Mouse (Mus musculus): ENCODE results near the gene Itgav. TPM values are rescaled to one million over a fixed set of nuclear protein-coding genes. Genes with fewer than 3 reads are reported as not detected.

Gene Itgav
- polyA plus RNA-seq, 1 experiment from 2014 or later: 75.3 TPM

DNA sequence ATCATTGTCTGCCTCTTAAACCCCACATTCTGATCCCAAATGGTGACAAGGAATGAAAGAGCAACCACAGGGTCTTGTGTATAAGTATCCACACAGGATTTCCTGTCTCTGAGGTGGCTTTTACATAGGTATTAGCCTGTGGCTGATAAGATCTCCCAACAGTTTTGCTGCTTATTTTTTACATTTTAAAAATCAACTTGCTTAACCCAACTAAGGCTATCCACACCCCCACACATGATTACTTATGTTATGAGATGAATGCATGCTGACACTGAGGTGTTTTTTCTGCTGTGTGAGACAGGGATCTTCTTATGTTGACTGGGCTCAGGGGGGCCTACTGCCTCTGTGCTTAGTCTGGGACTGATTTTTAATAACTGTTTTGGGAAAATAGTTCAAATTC is 1.3 kb upstream of the Itgav start:
- H3K4me2 ChIP-seq (ENCODE audit: low read depth, low read length): peak overlapping the region; percentile 82; the same call in 1 of the 2 replicates
- no peak overlapping the region for H3K9ac ChIP-seq (ENCODE audit: low read length)

DNA sequence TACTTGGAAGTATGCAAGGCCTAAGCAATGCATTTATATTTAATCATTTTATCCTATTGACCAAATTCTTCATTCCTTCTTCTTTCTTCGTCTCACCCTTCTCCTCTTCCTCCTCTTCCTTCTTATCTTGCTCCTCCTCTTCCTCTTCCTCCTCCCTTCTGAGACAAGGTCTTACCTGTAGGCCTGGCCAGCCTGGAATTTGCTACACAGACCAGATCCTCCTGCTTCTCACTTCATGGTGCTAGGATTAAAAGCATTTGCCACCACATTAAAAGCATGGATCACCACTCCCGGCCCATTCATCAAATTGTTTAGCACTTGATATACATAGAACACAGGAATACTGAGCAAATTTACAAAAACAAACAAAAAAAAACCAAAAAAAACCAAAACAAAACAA is 851 bp upstream of the Itgav start:
- Histone ChIP-seq H3K4me1 (replicated peaks; ENCODE audit: control insufficient read depth, insufficient read depth, low read length) (peaks cover 20% of the 10 kb centered on the region), H3K27ac (ENCODE audit: low read length) (peak overlapping the region; percentile 93), H3K36me3 (ENCODE audit: control insufficient read depth, insufficient read depth, low read length) (no peaks in the 10 kb centered on the region), H3K27me3 (ENCODE audit: control insufficient read depth, insufficient read depth, low read depth, low read length) (no peaks in the 10 kb centered on the region), H3K4me3 (ENCODE audit: low read length) (peak overlapping the region; percentile 80), H3K9ac (ENCODE audit: low read length) (peak overlapping the region; percentile 93), H3K4me2 (ENCODE audit: low read depth, low read length) (peak overlapping the region; percentile 82), H3K9me3 (ENCODE audit: control insufficient read depth, low read length) (no peaks in the 10 kb centered on the region)
- no peak for ATAC-seq (ENCODE audit: low read depth)
- WGBS: 39% methylated on average over 2 of the region's 2 CpGs

More for the DNA sequence above, 1.3 kb upstream of the Itgav start:
- Histone ChIP-seq H3K27ac (ENCODE audit: low read length) (peak overlapping the region; percentile 93; the same call in 1 of the 2 replicates), H3K36me3 (ENCODE audit: control insufficient read depth, insufficient read depth, low read length) (no peaks in the 10 kb centered on the region), H3K4me1 (replicated peaks; ENCODE audit: control insufficient read depth, insufficient read depth, low read length) (peaks cover 20% of the 10 kb centered on the region), H3K27me3 (ENCODE audit: control insufficient read depth, insufficient read depth, low read depth, low read length) (no peaks in the 10 kb centered on the region), H3K4me3 (ENCODE audit: low read length) (no peak overlapping the region), H3K9me3 (ENCODE audit: control insufficient read depth, low read length) (no peaks in the 10 kb centered on the region)
- no peak for ATAC-seq (ENCODE audit: low read depth)

DNA sequence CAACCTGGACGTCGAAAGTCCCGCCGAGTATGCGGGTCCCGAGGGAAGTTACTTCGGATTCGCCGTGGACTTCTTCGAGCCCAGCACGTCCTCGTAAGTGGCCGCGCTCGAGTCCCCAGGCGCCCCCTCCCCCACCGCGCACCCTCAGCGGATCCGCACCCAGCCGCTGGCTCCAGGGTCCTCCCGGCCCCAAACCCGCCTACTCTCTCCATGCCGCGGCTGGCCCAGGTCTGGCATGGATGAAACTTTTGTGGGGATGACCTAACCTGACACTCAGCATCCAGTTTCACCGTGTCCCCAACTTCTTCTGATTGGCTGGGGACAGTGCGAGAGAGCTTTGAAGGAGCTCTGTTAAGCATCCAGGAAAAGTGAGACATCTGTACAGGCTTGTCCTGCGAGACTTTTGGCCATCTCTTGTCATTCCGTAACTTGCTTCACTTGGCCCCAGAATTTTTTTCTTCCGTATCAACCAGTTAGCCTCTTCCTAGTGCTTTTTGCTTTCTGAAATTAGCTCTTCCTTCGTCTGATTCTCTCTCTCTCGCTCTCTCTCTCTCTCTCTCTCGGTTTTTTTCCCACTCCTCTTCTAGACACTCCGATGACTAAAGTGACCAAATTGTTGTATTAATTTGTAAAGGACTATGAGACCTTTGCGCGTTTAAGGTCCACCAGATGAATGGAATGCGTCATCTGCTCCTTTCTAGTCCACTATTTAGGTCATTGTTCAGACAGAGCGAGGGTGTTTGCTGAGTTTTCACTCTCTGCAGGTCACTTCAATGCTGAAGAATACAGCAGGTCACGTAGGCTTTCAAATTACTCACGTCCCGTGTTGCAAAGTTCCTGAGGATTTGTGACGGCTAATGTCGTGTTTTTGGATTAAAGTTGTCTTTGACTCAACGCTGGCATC is 882 bp downstream of the Itgav start:
- H3K4me3 ChIP-seq (ENCODE audit: low read length): peak overlapping the region; percentile 80
- H3K4me2 ChIP-seq (ENCODE audit: low read depth, low read length): peak overlapping the region; percentile 82
- H3K36me3 ChIP-seq (ENCODE audit: control insufficient read depth, insufficient read depth, low read length): no peaks in the 10 kb centered on the region
- peak overlapping the region; percentile 93 for H3K27ac ChIP-seq (ENCODE audit: low read length)
- peak overlapping the region; percentile 93 for H3K9ac ChIP-seq (ENCODE audit: low read length)
- ATAC-seq (ENCODE audit: low read depth): peak; percentile 66
- 2% methylated on average over 44 of the region's 44 CpGs for WGBS
- peaks cover 34% of the 10 kb centered on the region for H3K4me1 ChIP-seq (replicated peaks; ENCODE audit: control insufficient read depth, insufficient read depth, low read length)
- no peaks in the 10 kb centered on the region for H3K27me3 ChIP-seq (ENCODE audit: control insufficient read depth, insufficient read depth, low read depth, low read length)
- H3K9me3 ChIP-seq (ENCODE audit: control insufficient read depth, low read length): no peaks in the 10 kb centered on the region

DNA sequence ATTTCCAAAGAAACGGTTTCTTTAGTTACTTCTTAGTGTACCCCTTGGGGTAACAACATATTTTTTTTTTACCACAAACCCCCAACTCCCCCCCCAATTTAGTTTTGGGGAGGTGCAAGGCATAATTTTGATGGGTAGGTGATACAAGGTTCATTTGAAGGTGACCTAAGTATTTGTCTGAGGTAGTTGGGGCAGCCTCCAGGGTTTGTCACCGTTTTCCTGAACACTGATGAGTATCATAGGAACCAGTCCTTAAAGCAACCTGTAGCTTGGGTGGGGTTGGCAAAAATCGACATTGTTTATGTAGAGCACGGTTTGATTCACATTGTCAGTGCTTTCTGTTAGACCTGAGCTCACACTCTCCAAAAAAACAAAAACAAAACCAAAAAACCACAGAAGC is 1.6 kb downstream of the Itgav start:
- H3K27ac ChIP-seq (ENCODE audit: low read length): no peak overlapping the region
- no peak for ATAC-seq (ENCODE audit: low read depth)
- H3K4me2 ChIP-seq (ENCODE audit: low read depth, low read length): peak overlapping the region; percentile 82
- no peaks in the 10 kb centered on the region for H3K36me3 ChIP-seq (ENCODE audit: control insufficient read depth, insufficient read depth, low read length)
- peak overlapping the region; percentile 80 for H3K4me3 ChIP-seq (ENCODE audit: low read length)
- no peaks in the 10 kb centered on the region for H3K27me3 ChIP-seq (ENCODE audit: control insufficient read depth, insufficient read depth, low read depth, low read length)
- peaks cover 34% of the 10 kb centered on the region for H3K4me1 ChIP-seq (replicated peaks; ENCODE audit: control insufficient read depth, insufficient read depth, low read length)
- H3K9ac ChIP-seq (ENCODE audit: low read length): peak overlapping the region; percentile 93; the same call in 1 of the 2 replicates
- H3K9me3 ChIP-seq (ENCODE audit: control insufficient read depth, low read length): no peaks in the 10 kb centered on the region
- 54% methylated on average over 4 of the region's 4 CpGs for WGBS

DNA sequence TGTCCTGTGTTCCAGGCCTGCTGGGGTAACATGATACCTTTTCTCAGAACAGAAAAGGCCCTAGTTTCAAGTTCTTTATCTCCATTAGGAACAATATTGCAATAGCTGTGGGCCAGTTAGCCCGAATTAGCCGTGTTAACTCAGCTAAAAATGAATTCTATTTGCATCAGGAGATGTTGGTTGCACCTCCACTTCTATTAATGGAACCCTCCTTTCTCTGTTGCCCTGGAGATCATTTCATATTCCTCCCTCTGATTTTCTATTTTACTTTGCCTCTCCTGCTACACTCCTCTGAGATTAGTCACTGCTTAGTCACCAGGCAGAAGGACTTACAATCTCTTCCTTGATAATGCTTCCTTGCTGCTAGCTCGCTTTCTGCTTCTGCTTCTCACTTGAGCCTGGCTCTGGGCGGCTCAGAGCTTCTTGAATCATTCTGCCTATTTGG is 4.1 kb downstream of the Itgav start:
- Histone ChIP-seq H3K9me3 (ENCODE audit: control insufficient read depth, low read length) (no peaks in the 10 kb centered on the region), H3K36me3 (ENCODE audit: control insufficient read depth, insufficient read depth, low read length) (no peaks in the 10 kb centered on the region), H3K27me3 (ENCODE audit: control insufficient read depth, insufficient read depth, low read depth, low read length) (no peaks in the 10 kb centered on the region), H3K4me2 (ENCODE audit: low read depth, low read length) (no peak overlapping the region), H3K9ac (ENCODE audit: low read length) (no peak overlapping the region), H3K4me1 (replicated peaks; ENCODE audit: control insufficient read depth, insufficient read depth, low read length) (peaks cover 30% of the 10 kb centered on the region), H3K4me3 (ENCODE audit: low read length) (no peak overlapping the region), H3K27ac (ENCODE audit: low read length) (no peak overlapping the region)
- ATAC-seq (ENCODE audit: low read depth): no peak
- WGBS: 61% methylated on average over 4 of the region's 4 CpGs

DNA sequence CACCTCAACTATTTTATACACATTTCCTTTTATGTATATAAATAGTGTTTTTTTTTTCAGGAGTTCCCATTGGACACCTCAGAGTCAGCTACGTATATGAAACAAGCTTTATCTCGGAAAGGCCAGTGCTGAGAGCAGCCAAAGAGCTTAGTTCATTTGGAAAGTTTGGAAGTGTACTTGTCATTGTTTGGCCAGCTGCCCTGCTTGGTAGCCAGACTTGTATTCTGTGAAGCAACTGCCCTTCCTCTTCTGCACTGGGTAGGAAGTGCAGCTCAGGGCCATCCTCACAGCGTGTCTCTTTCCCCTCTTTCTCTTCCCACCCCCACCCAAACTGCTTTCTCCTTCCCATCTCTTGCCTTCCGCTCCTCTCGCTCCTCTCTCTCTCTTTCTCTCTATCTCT is 5.1 kb downstream of the Itgav start:
- Histone ChIP-seq H3K4me3 (ENCODE audit: low read length) (0 out of 2 replicates have a peak overlapping the region, but pooled peaks have one; percentile 12), H3K9me3 (ENCODE audit: control insufficient read depth, low read length) (no peaks in the 10 kb centered on the region), H3K27ac (ENCODE audit: low read length) (peak overlapping the region; percentile 44), H3K36me3 (ENCODE audit: control insufficient read depth, insufficient read depth, low read length) (no peaks in the 10 kb centered on the region), H3K9ac (ENCODE audit: low read length) (no peak overlapping the region), H3K27me3 (ENCODE audit: control insufficient read depth, insufficient read depth, low read depth, low read length) (no peaks in the 10 kb centered on the region), H3K4me2 (ENCODE audit: low read depth, low read length) (peak overlapping the region; percentile 36), H3K4me1 (replicated peaks; ENCODE audit: control insufficient read depth, insufficient read depth, low read length) (peaks cover 32% of the 10 kb centered on the region)
- 34% methylated on average over 5 of the region's 5 CpGs for WGBS
- peak; percentile 62 for ATAC-seq (ENCODE audit: low read depth)

DNA sequence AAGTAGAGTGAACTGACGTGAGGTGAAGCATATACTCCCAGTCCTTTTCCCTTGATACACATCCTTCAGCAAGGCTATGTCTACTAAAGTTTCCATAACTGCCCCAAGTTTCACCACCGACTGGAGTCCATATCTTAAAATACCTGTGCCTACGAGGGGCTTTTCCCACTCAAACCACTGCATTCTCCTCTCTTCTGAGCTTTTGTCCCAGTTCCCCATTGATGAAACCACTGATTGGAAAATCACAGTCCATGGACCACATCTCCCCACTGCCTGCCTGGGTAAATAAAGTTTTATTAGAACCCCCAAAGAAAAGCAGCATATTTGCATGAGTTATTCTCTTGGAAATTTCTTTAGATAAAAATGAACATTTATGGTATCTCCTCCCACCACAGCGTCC is 8.7 kb downstream of the Itgav start:
- WGBS: 84% methylated on average over 4 of the region's 4 CpGs
- ATAC-seq (ENCODE audit: low read depth): no peak
- H3K27ac ChIP-seq (ENCODE audit: low read length): no peak overlapping the region
- H3K9me3 ChIP-seq (ENCODE audit: control insufficient read depth, low read length): no peaks in the 10 kb centered on the region
- peaks cover 6% of the 10 kb centered on the region for H3K36me3 ChIP-seq (ENCODE audit: control insufficient read depth, insufficient read depth, low read length)
- no peak overlapping the region for H3K4me2 ChIP-seq (ENCODE audit: low read depth, low read length)
- H3K4me1 ChIP-seq (replicated peaks; ENCODE audit: control insufficient read depth, insufficient read depth, low read length): peaks cover 22% of the 10 kb centered on the region
- H3K9ac ChIP-seq (ENCODE audit: low read length): no peak overlapping the region
- no peak overlapping the region for H3K4me3 ChIP-seq (ENCODE audit: low read length)
- no peaks in the 10 kb centered on the region for H3K27me3 ChIP-seq (ENCODE audit: control insufficient read depth, insufficient read depth, low read depth, low read length)

DNA sequence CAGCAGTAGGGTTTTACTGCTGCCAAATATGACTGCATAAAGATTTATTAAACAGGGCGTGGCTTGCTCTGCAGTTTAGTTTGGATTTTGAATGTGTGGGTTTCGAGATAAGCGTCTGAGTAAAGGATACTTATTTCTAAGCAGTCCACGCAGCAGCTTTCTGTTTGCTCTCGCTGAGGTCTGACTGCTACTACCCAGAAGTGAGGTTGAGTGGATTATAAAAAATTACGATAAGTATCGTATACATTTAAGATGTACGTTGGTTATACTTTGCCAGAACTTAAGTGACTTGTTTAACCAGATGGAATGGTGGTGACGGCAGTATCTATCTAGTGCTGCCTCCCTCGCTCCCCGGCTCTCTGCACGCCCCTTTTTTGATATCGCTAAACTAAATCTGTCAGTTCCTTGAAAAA is 9.8 kb downstream of the Itgav start:
- H3K27ac ChIP-seq (ENCODE audit: low read length): peak overlapping the region; percentile 9

DNA sequence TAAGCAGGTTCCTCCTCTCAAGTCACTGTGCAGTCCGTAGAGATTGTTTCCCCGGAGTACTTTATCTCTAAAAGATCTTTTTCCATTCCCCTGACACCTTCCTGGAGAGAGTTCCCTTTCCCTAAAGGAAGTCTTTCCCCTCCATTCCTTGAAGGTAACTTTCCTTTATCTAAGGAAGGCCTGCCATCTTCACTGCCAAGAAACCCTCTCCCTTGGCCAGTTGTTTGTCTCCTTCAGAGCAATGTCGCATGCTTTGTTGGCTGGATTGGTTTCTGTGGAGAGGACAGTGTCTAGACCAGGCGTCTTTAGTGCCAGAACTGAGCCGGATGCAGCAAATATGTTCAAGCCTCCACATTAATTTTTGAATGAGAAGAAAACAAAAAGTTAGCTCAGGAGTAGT is 11.1 kb downstream of the Itgav start:
- Histone ChIP-seq H3K4me3 (ENCODE audit: low read length) (no peak overlapping the region), H3K4me1 (replicated peaks; ENCODE audit: control insufficient read depth, insufficient read depth, low read length) (peaks cover 17% of the 10 kb centered on the region), H3K36me3 (ENCODE audit: control insufficient read depth, insufficient read depth, low read length) (peaks cover 8% of the 10 kb centered on the region), H3K9ac (ENCODE audit: low read length) (no peak overlapping the region), H3K9me3 (ENCODE audit: control insufficient read depth, low read length) (no peaks in the 10 kb centered on the region), H3K4me2 (ENCODE audit: low read depth, low read length) (no peak overlapping the region), H3K27ac (ENCODE audit: low read length) (no peak overlapping the region), H3K27me3 (ENCODE audit: control insufficient read depth, insufficient read depth, low read depth, low read length) (no peaks in the 10 kb centered on the region)
- no peak for ATAC-seq (ENCODE audit: low read depth)
- 74% methylated on average over 5 of the region's 5 CpGs for WGBS

More for the DNA sequence above, 9.8 kb downstream of the Itgav start:
- no peaks in the 10 kb centered on the region for H3K27me3 ChIP-seq (ENCODE audit: control insufficient read depth, insufficient read depth, low read depth, low read length)
- no peak overlapping the region for H3K9ac ChIP-seq (ENCODE audit: low read length)
- H3K9me3 ChIP-seq (ENCODE audit: control insufficient read depth, low read length): no peaks in the 10 kb centered on the region
- peak; percentile 67 for ATAC-seq (ENCODE audit: low read depth)
- H3K36me3 ChIP-seq (ENCODE audit: control insufficient read depth, insufficient read depth, low read length): peaks cover 8% of the 10 kb centered on the region
- H3K4me2 ChIP-seq (ENCODE audit: low read depth, low read length): peak overlapping the region; percentile 41
- 23% methylated on average over 13 of the region's 13 CpGs for WGBS
- peak overlapping the region; percentile 31 for H3K4me3 ChIP-seq (ENCODE audit: low read length)
- H3K4me1 ChIP-seq (replicated peaks; ENCODE audit: control insufficient read depth, insufficient read depth, low read length): peaks cover 21% of the 10 kb centered on the region
